Mouse (Mus musculus): ENCODE results near the gene Zbed3. TPM values are rescaled to one million over a fixed set of nuclear protein-coding genes. Genes with fewer than 3 reads are reported as not detected.
A peak's percentile ranks its signal among the peaks of the same experiment; 100 is the strongest.

Gene Zbed3
- 40.4 and 42.7 TPM in 2 replicates for polyA plus RNA-seq (2015; fragmentation: Nextera tagmentation; extraction: Ambion mirVana)

DNA sequence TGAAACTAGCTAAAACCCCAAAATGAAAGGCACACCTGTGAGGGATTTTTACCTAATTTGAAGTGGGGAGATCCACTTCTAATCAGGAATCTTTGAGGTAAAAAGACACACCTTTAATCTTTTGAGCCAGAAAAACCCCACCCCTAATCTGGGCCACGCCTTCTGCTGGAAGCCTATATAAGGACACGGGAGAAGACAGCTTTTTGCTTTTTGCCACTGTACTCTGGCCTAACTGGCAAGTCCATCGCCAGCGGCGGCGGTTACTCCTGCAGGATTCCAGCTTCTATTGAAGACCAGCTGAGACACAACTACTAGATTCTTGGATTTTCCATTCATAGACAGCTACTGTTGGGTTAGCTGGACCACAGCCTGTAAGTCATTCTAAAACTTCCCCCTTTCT, at the start of gene Zbed3:
Gene Zbed3 (plus strand): TSS at position 213 of the 400 bp plus-strand sequence.
- Histone ChIP-seq H3K9ac (replicated peaks) (peak within 1 kb of the TSS; percentile 93), H3K27ac (replicated peaks) (peak within 1 kb of the TSS; percentile 95), H3K4me1 (peaks cover 28% of the 10 kb centered on the region), H3K36me3 (no peaks in the 10 kb centered on the region), H3K4me3 (peak within 1 kb of the TSS; percentile 86), H3K27me3 (no peaks in the 10 kb centered on the region), H3K4me2 (replicated peaks) (peak within 1 kb of the TSS; percentile 57), H3K9me3 (no peaks in the 10 kb centered on the region)
- no peak for ATAC-seq (replicated peaks)
- WGBS, result 96% methylated on average over 6 of the region's 6 CpGs

DNA sequence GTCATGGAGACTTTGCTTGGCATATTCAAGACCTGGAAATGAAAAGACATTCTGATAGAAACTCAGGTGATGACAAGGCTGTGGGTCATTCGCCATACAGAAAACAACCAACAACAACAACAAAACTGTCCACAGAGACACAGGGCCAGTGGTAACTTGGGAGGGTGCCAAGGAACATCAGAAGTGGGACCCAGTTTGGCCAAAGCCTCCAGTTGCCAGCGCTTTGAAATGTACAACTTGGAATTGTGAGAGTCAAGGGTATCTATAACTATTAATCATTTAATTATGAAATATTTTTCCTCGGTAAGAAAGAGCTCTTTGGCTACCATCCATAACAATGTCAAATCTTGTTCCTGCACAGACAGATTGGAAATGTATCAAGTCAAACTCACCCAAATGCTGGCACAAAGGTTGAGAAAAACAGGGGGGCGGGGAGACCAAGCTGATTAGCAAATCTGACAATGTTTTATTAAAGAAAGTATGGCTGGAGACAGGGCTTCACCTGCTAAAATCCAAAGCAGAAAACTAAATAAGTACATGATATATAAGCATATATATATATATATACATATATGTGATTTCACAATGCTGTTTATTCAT, 44.9 kb upstream of the Zbed3 start:
- Histone ChIP-seq H3K4me3 (no peak overlapping the region), H3K4me2 (replicated peaks) (no peak overlapping the region), H3K36me3 (no peaks in the 10 kb centered on the region), H3K27me3 (no peaks in the 10 kb centered on the region), H3K4me1 (peaks cover 12% of the 10 kb centered on the region), H3K9ac (replicated peaks) (no peak overlapping the region), H3K27ac (replicated peaks) (no peak overlapping the region), H3K9me3 (no peaks in the 10 kb centered on the region)
- no peak for ATAC-seq (replicated peaks)
- WGBS, result 73% methylated on average over 4 of the region's 4 CpGs

GRCm38 (mm10) chr13:95281740-95282673, 41.4 kb upstream of the Zbed3 start:
- Histone ChIP-seq H3K27ac (replicated peaks) (no peak overlapping the region), H3K36me3 (no peaks in the 10 kb centered on the region), H3K9me3 (no peaks in the 10 kb centered on the region), H3K9ac (replicated peaks) (no peak overlapping the region), H3K27me3 (no peaks in the 10 kb centered on the region), H3K4me2 (replicated peaks) (no peak overlapping the region), H3K4me3 (no peak overlapping the region), H3K4me1 (peaks cover 12% of the 10 kb centered on the region)
- no peak for ATAC-seq (replicated peaks)
- 32% methylated on average over 6 of the region's 7 CpGs for WGBS

- Histone ChIP-seq H3K36me3 (no peaks in the 10 kb centered on the region), H3K27me3 (no peaks in the 10 kb centered on the region), H3K27ac (replicated peaks) (no peak overlapping the region), H3K9me3 (no peaks in the 10 kb centered on the region), H3K4me1 (no peaks in the 10 kb centered on the region), H3K9ac (replicated peaks) (no peak overlapping the region), H3K4me2 (replicated peaks) (no peak overlapping the region), H3K4me3 (no peak overlapping the region)
- 2% methylated on average over 7 of the region's 7 CpGs for WGBS
- peak; percentile 82 for ATAC-seq (replicated peaks)
Measured at GRCm38 (mm10) chr13:95286989-95287388, 36.4 kb upstream of the Zbed3 start.

GRCm38 (mm10) chr13:95288027-95288426, 35.4 kb upstream of the Zbed3 start:
- WGBS, result 73% methylated on average over 7 of the region's 7 CpGs
- no peak for ATAC-seq (replicated peaks)
- no peaks in the 10 kb centered on the region for H3K27me3 ChIP-seq
- no peak overlapping the region for H3K4me2 ChIP-seq (replicated peaks)
- no peaks in the 10 kb centered on the region for H3K36me3 ChIP-seq
- no peak overlapping the region for H3K9ac ChIP-seq (replicated peaks)
- no peaks in the 10 kb centered on the region for H3K4me1 ChIP-seq
- no peak overlapping the region for H3K27ac ChIP-seq (replicated peaks)
- H3K4me3 ChIP-seq, result no peak overlapping the region
- H3K9me3 ChIP-seq, result no peaks in the 10 kb centered on the region

DNA sequence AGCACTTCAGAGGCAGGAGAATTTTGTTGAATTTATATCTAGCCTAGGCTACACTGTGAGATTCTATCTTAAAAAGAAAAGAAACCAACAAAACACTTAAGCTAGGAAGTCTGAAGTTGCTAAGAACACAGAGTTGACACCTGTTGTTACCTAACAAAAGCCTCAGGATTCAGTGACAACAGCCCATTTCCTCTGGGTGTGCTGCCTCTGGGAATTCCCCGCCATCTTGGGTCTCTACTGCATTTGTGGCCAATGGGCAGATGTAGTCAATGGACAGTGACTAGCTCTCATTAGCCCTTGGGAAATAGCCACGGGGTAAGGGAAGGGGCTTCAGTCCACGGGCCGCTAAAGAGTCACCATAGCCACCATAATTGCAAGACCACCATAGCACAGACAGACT, 31.4 kb upstream of the Zbed3 start:
- Histone ChIP-seq H3K27me3 (no peaks in the 10 kb centered on the region), H3K4me1 (no peaks in the 10 kb centered on the region), H3K4me3 (no peak overlapping the region), H3K9me3 (no peaks in the 10 kb centered on the region), H3K36me3 (no peaks in the 10 kb centered on the region), H3K9ac (replicated peaks) (no peak overlapping the region), H3K4me2 (replicated peaks) (no peak overlapping the region), H3K27ac (replicated peaks) (no peak overlapping the region)
- no peak for ATAC-seq (replicated peaks)
- 19% methylated on average over 4 of the region's 4 CpGs for WGBS

- no peaks in the 10 kb centered on the region for H3K36me3 ChIP-seq
- H3K9ac ChIP-seq (replicated peaks), result no peak overlapping the region
- H3K9me3 ChIP-seq, result no peaks in the 10 kb centered on the region
- H3K27ac ChIP-seq (replicated peaks), result no peak overlapping the region
- H3K27me3 ChIP-seq, result no peaks in the 10 kb centered on the region
- no peaks in the 10 kb centered on the region for H3K4me1 ChIP-seq
- H3K4me3 ChIP-seq, result no peak overlapping the region
- WGBS, result 76% methylated on average over 3 of the region's 3 CpGs
- H3K4me2 ChIP-seq (replicated peaks), result no peak overlapping the region
- no peak for ATAC-seq (replicated peaks)
Measured at GRCm38 (mm10) chr13:95299956-95300355, 23.5 kb upstream of the Zbed3 start.

- Histone ChIP-seq H3K9ac (replicated peaks) (no peak overlapping the region), H3K9me3 (no peaks in the 10 kb centered on the region), H3K36me3 (no peaks in the 10 kb centered on the region), H3K4me2 (replicated peaks) (no peak overlapping the region), H3K27ac (replicated peaks) (no peak overlapping the region), H3K4me3 (no peak overlapping the region), H3K27me3 (no peaks in the 10 kb centered on the region), H3K4me1 (no peaks in the 10 kb centered on the region)
- ATAC-seq (replicated peaks), result no peak
- 71% methylated on average over 4 of the region's 4 CpGs for WGBS
Measured at GRCm38 (mm10) chr13:95306596-95306995, 16.8 kb upstream of the Zbed3 start.

- no peak overlapping the region for H3K9ac ChIP-seq (replicated peaks)
- no peaks in the 10 kb centered on the region for H3K27me3 ChIP-seq
- 80% methylated on average over 8 of the region's 8 CpGs for WGBS
- H3K9me3 ChIP-seq, result no peaks in the 10 kb centered on the region
- no peak overlapping the region for H3K4me3 ChIP-seq
- H3K36me3 ChIP-seq, result no peaks in the 10 kb centered on the region
- 0 out of 2 replicates have a peak, but pooled peaks cover 3% of the 10 kb centered on the region for H3K4me1 ChIP-seq
- no peak overlapping the region for H3K4me2 ChIP-seq (replicated peaks)
- ATAC-seq (replicated peaks), result no peak
- no peak overlapping the region for H3K27ac ChIP-seq (replicated peaks)
Measured at GRCm38 (mm10) chr13:95307100-95307655, 16.2 kb upstream of the Zbed3 start.

- Histone ChIP-seq H3K27ac (replicated peaks) (no peak overlapping the region), H3K36me3 (no peaks in the 10 kb centered on the region), H3K9me3 (no peaks in the 10 kb centered on the region), H3K4me1 (0 out of 2 replicates have a peak, but pooled peaks cover 3% of the 10 kb centered on the region), H3K27me3 (no peaks in the 10 kb centered on the region), H3K9ac (replicated peaks) (no peak overlapping the region), H3K4me2 (replicated peaks) (no peak overlapping the region), H3K4me3 (no peak overlapping the region)
- 0 out of 2 replicates have a peak, but pooled peaks have one; percentile 32 for ATAC-seq (replicated peaks)
- 26% methylated on average over 6 of the region's 6 CpGs for WGBS
Measured at GRCm38 (mm10) chr13:95312016-95312415, 11.4 kb upstream of the Zbed3 start.

DNA sequence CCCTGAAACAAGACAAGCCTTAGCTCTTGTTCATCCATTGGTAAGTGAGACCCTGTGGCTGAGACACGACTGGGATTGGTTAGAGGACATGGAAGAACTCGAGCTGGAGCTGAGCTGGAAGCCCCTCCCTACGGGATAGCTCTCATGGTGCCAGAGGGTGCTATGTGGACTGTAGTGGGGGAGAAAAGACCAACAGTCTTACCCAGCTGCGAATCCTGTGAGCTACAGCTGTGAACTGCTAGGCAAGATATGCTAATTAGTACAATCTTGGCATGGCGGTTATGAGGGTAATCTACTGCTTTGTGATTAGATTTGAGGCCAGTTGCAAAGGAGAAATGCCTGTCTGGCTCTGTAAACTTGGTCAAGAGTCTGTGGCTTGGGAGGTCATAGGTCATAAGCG, 4.3 kb upstream of the Zbed3 start:
- WGBS, result 73% methylated on average over 6 of the region's 6 CpGs
- Histone ChIP-seq H3K4me2 (replicated peaks) (no peak overlapping the region), H3K36me3 (no peaks in the 10 kb centered on the region), H3K4me1 (no peaks in the 10 kb centered on the region), H3K4me3 (no peak overlapping the region), H3K9ac (replicated peaks) (no peak overlapping the region), H3K27me3 (no peaks in the 10 kb centered on the region), H3K9me3 (no peaks in the 10 kb centered on the region), H3K27ac (replicated peaks) (no peak overlapping the region)
- peak; percentile 54; the same call in 1 of the 2 replicates for ATAC-seq (replicated peaks)

DNA sequence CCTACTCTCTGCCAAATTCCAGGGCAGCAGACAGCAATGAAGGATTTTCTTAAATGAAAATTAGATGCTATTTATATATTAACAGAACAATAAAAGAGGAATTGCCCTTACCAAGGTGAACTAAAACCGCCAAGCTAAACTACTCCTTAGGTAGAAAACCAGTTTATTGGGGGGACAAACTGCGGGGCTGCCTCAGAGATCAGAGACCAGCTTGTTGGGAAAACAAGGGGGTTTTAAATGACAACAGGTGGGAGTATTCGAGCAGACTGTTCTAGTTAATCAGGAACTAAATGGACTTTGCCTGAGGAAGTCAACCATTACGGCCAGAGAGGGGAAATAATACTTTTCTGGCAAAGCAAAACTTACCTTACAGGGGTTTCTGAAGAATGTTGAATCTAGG, 3.0 kb upstream of the Zbed3 start:
- H3K27me3 ChIP-seq, result no peaks in the 10 kb centered on the region
- H3K9me3 ChIP-seq, result no peaks in the 10 kb centered on the region
- H3K36me3 ChIP-seq, result no peaks in the 10 kb centered on the region
- 60% methylated on average over 4 of the region's 4 CpGs for WGBS
- H3K27ac ChIP-seq (replicated peaks), result no peak overlapping the region
- H3K9ac ChIP-seq (replicated peaks), result no peak overlapping the region
- H3K4me1 ChIP-seq, result no peaks in the 10 kb centered on the region
- ATAC-seq (replicated peaks), result no peak
- no peak overlapping the region for H3K4me2 ChIP-seq (replicated peaks)
- no peak overlapping the region for H3K4me3 ChIP-seq

Data from forebrain, embryonic 15.5 days (tissue).